Mouse (Mus musculus): Measurements from ENCODE around the gene Slc25a28.
A peak's percentile ranks its signal among the peaks of the same experiment; 100 is the strongest.

The Slc25a28 gene

DNA sequence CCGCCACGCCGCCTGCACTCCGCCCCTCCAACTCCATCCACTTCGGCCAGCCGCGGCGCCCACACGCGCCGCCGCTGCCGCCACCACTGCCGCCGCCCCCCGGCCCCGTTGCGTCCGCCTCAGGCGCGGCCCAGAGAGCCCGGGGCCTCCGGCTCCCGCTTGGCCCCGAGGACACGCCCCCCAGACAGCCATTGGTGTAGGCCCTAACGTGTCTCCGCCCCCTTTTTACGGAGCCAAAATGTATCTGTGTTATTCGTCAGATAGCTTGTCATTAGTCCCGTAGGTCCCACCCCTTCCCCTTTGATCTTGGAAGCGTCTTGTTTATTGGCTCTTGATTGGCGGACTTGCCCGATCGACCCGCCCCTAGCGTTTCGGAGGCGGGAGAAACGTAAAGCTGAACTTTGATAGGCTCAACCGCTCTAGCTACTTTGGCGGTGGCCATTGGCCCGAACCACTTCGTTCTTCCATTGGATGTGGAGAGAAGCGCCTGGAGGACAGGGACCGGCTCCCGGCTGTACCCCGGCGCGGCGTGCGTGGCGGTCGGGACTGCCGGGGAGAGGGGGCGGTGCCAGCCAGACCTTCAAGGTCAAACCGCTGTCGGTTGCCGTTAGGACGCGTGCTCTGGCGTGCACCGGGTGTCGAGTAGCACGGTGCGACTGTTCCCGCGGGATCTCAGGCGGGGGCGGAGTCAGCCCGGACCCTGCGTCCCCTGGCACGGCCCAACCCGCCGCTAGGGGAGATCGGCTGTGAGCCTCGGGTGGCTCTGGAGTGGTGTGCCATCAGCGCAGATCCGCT, at the start of gene Slc25a28:
Gene Slc25a28 (minus strand): TSS at position 152 of the 795 bp plus-strand sequence.
- peak; percentile 100 for DNase-seq (ENCODE audit: low read depth, low spot score)

DNA sequence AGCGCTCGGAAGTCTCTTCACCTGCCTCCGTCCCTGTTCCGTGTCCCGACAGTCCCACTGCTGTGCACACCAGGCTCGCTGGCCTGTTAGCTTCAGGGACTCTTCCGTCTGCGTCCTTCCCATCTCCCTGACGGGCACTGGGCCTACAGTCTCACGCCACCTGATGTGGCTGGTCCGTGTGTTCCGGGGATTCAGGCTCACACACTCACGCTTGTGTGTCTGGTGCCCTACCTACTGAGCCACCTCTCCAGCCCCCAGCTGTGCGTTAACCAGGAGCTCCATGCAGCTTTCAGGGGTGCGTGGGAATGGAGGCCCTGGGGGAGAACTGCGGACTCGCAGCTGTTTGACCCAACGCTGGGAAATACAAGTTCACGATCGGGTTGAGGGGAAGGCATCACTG, 49.5 kb upstream of the Slc25a28 start:
- no peak for DNase-seq (ENCODE audit: low read depth, low spot score)

DNA sequence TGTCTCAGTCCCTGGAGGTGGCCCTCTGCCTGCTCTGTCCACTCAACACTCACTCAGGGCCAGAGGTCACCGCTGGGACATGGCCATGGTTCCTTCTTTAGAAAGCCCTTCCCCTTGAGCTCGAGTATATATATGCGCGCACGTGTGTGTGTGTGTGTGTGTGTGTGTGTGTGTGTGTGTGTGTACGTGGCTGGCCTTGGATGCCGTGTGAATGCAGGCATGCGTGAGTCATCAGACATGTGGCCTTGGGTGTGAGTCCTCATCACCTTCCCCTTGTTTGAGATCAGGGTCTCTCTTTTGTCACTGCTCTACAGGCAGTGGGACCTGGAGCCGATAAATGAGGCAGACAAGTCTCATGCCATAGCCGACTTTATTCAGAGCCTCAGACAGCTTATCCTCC, 48.8 kb upstream of the Slc25a28 start:
- no peak for DNase-seq (ENCODE audit: low read depth, low spot score)

DNA sequence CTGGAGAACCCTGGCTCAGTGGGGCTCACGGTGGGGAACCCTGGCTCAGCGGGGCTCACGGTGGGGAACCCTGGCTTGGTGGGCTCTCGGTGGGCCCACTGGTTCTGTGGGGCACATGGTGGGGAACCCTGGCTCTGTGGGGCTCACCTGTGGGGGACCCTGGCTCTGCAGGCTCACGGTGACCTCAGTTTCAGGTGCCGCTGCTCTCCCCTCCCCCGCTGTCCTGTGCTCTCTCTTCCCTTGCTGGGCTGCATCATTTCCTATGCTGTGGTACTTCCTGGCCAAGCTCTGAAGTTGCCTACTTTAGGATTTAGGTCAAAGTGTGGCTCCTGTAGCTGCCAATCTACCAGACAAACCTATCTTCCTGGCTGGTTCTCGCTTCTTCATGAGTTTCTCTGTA, 48.2 kb upstream of the Slc25a28 start:
- no peak for DNase-seq (ENCODE audit: low read depth, low spot score)

DNA sequence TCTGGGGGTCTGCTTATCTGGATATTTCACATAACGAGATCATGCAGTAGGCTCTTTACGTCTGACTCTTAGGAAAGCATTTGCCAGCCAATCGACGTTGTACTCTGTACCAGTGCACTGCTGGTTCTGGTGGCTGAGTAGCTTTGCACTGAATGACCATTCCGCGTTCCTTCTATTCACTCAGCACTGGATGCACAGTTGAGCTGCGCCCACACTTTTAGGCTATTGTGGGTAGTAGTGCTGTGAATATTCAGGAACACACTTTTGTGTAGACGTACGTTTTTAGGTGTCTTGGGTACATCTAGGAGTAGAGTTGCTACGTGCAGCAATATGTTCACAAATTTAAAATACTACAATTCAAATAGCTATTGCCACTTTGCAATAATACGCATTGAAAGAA, 45.4 kb upstream of the Slc25a28 start:
- DNase-seq (ENCODE audit: low read depth, low spot score), result no peak

DNA sequence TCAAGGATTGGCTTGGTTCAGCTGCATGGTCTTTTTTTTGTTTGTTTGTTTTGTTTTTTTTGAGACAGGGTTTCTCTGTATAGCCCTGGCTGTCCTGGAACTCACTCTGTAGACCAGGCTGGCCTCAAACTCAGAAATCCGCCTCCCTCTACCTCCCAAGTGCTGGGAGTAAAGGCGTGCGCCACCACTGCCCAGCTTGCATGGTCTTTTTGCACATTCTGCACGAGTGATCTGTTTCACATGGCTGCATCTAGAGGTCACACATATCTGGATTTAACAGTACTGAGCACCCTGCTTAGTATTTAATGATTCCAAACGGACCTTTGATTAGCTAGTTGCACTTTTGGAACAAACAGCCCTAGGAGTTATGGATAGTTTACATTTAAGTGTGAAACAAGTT, 37.3 kb upstream of the Slc25a28 start:
- DNase-seq (ENCODE audit: low read depth, low spot score), result no peak

DNA sequence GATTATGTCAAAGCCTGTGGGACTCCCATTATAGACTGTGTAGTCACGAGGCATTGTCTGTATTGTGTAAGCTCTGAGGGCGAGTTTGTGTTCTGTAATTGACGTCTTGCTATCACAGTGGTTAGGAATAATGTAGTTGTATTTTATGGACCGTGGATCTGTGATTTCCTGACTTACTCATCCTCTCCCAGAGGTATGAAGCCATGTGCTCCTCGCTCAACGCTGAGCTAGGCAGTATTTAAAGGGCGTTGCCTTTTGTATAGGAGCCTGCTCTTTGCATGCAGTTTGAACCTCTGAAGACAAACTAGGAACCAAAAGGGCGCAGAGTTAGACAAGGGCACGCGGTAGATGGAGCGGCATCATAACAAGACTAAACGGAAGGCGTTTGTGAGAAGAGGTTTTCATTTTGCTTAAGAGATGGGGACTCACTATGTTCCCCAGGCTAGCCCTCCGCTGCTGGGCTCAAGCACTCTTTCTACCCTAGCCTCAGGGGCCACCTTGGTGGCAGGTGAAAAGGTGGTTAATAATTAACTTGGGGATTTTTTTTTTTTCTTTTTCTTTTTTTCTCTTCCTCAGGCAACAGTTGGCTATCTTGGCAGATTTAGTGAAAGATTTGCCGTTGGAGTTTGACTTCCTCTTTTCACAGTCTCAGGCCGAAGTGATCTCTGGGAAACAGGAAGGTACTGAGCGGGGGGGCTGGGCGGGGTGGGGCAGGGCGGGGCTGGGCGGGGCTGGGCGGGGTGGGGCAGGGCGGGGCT, 36.7 kb upstream of the Slc25a28 start:
- DNase-seq (ENCODE audit: low read depth, low spot score), result no peak

DNA sequence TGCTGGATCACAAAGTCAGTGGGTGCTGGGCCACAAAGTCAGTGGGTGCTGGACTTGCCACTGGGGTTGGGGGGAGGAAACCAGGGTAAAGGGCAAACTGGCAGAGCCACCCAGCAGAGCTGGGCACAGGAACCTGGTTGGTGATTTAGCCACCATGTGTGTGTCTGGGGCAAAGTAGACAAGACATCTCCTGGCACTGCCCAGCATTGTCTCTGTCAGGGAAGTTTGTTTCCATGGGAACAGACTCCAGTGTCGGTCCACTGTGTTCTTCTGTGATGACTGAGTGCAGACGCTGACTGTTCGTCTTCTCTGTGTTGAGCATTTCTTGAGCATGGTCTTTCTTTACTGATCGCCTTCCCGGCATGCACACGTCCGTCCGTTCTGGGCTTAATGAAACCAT, 34.6 kb upstream of the Slc25a28 start:
- DNase-seq (ENCODE audit: low read depth, low spot score), result no peak

DNA sequence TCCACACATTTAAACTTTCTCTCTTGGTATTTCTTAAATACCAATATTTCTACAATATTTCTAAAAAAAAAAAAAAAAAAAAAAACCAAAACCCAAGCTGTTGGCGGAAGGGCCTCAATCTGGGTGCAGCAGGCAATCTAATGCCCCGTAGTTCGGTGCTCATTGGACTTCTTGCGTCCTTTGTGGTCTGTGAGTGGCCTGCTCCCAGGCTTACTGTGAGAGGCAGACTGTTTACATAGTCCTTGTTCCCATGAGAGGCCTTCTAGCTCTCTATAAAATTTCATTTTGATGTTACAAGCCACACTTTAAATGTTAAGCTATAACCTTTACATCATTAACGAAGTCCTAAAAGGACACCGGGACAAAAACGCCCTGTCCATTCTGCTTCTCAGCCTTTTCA, 33.5 kb upstream of the Slc25a28 start:
- DNase-seq (ENCODE audit: low read depth, low spot score), result no peak

DNA sequence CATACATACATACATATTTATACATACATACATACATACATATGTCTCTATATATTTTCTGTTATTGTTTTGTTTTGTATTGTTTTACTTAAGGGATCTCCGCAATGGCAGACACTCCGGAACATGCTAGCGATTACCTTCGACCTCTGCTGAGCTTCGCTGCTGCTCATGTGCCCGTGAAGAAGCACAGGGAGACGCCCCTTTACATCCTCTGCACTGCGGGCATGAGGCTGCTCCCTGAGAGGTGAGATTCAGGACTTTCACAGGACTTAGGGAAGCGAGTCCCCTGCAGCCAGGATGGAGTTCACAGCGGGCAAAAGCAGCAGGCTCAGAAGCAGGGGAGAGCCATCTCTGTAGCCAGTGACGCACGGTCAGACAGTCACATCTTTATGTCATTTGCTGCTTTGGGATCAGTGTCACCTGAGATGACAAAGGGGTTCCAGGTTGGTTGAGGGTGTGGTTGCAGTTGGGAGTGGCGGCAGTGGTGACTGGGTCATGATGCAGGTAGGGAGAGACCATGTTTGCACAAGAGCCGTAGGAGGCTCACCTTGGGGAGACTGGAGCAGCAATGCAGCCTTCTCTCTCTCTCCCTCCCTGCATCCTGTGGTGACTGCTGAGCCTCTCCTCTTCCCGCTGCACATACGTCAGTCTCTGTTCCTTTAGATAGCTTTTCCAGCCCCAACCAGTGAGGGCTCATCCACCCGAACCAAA, 30.3 kb upstream of the Slc25a28 start:
- DNase-seq (ENCODE audit: low read depth, low spot score), result no peak

DNA sequence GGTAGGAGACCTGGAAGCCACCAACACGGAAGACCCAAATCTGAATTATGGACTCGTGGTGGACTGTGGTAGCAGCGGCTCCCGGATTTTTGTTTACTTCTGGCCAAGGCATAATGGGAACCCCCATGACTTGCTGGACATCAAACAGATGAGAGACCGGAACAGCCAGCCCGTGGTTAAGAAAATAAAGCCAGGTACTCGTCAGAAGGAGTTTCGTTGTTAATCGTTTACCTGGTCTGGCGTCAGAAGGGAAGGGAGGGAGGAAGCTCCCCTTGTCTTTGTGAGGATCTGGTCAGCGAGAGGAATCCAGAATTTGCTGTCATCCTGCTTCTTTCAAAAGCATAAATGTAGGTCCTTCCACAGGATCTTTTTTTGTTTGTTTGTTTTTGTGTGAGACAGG, 29.5 kb upstream of the Slc25a28 start:
- no peak for DNase-seq (ENCODE audit: low read depth, low spot score)

DNA sequence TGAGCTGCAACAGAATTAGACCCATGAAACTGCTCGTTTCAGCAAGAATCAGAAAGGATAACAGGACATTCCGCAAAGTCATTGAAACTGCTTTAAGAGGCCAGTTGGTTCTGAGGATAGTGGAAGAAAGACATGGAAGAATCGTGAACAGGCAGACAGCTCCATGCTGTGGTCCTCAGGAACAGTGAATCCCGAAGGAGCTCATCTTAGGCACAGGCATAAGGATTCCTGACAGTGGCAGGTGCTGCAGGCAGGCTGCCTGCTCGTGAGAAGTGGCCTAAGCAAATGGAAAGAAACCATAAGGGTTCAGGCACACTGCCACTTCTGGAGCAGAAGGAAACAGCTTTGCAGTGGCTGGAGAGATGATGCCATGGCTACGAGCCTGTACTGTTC, 25.1 kb upstream of the Slc25a28 start:
- DNase-seq (ENCODE audit: low read depth, low spot score), result no peak

DNA sequence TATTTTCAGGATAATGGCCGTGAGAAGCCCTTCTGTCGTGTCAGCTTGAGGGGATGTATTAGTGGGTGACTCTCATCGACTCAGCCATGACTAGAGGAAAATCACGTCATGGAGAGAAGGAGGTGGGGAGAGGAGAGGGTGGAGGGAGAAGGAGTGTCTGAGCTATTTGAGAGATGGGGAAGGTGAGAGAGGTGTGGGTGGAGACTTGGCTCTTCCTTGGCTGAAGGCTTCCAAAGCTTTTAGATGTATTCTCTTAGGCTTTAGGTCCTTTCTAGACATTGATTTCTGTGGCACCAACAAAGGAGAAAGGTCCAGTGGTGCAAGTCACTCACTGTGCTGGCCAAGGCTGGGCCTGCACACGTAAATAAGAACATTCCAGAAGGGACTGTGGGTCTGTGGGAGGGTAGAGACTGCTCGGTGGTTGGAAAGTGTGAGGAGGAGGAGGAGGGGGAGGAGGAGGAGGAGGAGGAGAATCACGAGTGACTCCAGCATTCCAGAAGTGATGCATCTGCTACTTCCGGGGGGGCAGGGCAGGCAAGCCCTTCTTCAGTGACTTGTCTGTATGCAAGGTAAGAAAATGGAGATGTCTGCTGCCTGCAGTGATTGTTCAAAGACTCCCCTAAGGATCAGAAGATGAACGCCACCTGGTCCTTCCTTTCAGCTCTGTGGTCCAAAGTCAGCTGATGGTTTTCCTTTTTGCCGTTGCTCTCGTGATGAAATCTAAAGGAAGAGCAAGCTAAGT, 24.5 kb upstream of the Slc25a28 start:
- no peak for DNase-seq (ENCODE audit: low read depth, low spot score)

DNA sequence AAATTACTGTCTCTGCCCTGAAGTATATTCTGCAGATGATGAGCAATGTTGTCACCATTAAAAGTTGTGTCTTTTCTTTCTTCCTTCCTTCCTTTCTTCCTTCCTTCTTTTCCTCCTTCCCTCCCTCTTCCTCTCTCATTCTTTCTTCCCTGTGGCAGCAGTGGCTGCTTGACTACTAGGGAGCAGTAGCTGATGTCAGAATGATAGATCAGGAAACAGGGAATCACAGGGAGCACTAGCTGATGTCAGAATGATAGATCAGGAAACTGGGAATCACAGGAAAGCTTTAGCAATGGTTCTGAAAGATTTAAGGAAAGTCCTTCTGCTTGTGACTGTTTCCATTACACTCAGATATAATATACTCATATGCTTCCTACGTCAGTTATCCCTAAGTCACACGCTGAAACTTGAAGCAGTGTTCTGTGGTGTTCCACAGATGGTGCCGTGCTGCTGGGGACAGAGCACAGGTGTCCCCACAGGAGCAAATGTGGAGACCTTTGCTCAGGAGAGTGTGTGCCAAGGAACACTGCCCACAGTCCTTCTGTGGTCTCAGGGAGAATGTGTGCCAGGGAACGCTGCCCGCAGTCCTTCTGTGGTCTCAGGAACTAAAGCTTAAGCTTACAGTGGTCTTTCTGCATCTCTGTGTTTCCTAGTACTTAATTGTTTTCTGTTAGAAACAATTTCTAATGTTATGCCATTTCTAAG, 23.1 kb upstream of the Slc25a28 start:
- DNase-seq (ENCODE audit: low read depth, low spot score), result no peak

DNA sequence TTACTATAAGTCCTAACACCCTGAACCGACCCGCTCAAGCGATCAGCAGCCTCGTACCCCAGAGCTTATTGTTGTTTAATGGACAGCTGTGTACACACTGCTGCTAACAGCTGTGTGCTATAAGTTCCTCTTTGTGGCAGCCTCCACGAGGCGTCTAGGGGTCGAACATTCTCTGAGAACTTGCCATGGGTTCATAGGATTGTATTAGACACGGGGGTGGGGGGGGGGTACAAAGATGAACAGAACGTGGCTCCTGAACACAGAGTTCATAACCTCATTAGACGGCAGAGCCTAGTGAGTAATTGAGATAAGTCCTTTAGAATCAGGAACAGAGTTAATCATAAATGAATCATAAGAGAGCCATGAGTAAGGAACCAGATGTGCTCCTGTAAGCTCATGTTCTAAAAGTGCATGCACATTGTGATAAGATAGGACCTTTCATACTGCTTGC, 20.9 kb upstream of the Slc25a28 start:
- DNase-seq (ENCODE audit: low read depth, low spot score), result no peak

DNA sequence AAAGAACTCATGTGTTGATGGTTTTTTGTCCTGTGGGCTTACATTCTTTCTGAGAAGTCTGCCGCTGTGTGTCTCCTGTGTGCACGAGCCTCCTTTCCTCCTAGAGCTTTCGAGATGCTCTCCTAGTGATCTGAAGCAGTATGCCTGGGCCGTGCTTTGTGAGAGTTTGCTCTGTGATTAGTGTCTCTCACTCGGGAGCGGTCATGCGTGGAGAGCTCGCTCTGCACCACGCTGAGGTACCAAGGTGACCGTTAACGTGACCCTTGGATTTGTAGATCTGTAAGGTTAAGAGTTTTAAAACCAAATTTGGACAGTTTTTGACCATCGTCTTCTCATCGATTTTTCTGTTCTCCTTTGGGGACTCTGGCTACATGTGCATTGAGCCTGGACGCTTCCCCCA, 18.1 kb upstream of the Slc25a28 start:
- DNase-seq (ENCODE audit: low read depth, low spot score), result no peak

DNA sequence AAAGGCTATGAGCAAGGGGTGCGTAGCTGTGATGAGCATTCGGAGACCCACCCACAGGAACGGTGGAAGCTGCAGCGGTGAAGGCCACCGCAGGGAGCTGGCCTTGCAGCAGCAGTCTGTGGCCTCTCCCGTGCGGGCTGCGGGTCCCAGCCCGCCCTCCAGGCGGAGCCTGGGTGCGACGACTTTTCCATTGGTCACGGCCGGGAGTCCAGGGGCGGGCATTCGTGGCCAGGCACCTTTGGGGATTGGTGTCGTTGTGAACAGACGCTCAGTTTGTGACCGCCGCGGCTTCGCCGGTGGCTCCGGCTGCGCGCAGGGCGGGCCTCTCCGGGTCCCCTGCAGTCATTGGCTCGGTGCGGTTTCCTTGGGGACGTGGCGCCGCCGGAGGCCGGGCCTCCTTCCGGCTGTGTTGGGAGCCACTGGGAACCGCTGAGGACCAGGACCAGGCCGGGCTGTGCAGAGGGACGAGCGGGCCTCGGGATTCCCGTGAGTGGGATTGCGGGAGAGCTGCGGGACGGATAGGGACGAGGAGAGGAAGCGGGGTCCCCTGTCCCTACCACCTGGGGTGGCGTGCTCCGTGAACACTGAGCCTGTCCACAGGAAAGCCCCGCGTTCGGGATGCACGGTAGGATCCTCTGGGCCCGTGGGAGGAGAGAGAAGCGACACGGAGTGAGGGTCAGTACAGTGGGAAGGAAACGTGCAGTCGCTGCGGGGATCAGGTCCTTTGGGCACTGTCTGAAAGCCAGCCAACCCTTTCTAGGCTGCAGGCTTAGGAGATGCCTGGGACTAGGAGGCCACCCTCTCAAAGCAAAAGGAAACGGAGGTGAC, 15.0 kb upstream of the Slc25a28 start, which contains the start of gene Entpd7:
Gene Entpd7 (plus strand): TSS at position 254 of the 828 bp plus-strand sequence.
- DNase-seq (ENCODE audit: low read depth, low spot score), result peak; percentile 97

DNA sequence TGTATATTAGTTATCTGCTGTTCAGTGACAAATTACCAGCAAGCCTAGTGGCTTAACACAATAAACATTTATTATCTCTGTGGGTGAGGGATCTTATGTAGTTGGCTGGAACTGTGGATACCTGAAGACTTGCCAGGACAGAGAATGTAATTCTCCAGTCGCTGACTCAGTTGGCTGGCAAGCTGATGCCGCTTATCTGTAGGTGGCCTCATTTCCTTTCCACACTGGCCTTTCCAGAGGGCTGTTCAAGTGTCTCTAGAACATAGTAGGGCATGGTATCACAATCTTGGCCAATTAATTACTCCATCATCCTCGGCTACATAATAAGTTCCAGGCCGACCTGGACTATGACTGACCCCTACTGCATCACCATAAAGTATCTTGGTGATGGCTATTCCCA, 6.9 kb upstream of the Slc25a28 start:
- no peak for DNase-seq (ENCODE audit: low read depth, low spot score)

DNA sequence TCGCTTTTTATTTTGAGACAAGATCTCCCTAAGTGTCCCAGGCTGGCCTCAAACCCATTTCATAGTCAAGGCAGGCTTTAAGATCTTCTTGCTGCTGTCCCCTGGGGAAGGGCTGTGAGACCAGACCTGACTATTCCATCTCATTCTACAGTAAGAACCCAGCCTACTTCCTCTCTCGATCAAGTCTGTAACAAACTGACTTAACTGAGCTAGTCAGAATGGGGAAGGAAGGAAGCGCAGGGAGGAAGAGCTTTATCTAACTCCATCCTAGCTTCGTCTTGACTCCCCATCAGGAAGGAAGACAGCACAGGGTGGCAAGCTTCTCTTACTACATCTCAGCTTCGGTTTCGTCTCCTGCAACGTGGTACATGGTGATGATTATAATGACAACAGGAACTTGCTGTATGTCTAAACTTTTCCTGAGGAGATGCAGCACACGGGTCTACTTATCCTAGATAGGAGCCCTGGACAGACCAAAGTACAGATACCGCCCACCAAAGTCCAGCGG, 4.8 kb upstream of the Slc25a28 start:
- no peak for DNase-seq (ENCODE audit: low read depth, low spot score)

DNA sequence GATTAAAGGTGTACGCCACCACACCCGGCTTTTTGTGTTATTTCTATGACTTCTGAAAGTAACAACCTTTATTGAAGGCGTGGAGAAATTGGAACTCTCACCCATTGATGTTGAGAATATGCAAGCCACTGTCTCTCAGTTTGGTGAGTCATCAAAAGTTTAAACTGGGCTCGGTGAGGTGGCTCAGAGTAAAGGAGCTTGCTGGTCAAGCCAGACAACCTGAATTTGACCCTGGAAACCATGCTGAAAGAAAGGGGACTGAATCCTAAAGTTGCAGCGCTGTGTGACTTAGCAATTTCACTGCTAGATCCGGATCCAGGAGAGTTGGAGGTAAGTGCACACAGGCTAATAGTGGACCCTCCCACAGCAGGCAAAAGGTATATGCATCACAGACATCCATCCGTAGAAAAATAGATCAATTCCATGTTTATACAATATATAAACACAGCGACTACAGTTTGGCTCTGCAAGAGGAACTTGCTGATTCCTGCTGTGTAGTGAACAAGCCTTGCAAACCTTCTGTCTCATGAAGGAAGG, 3.9 kb upstream of the Slc25a28 start:
- DNase-seq (ENCODE audit: low read depth, low spot score), result no peak

Data from mesoderm, embryonic 11.5 days (tissue).